Mouse (Mus musculus) brown adipose tissue, adult 24 weeks (tissue): ENCODE data around the gene Ppp1cc. TPM values are rescaled to one million over a fixed set of nuclear protein-coding genes. Genes with fewer than 3 reads are reported as not detected.
"Not testable (repeated sequence)": the region's sequence is repeated elsewhere in the genome, so short reads cannot be mapped to it uniquely, and the experiment has no call there.

ENCODE experiments used
- H3K27ac ChIP-seq: fragments of 200-500 bp; replicated peaks from 2 replicates; pipeline ENCODE4 v1.5.1; 2012; ENCODE audit warnings: low read depth, mild to moderate bottlenecking, low read length
- H3K4me1 ChIP-seq: fragments of 200-500 bp; 2 replicates; pipeline ENCODE4 v1.6.1; 2012; ENCODE audit warnings: low read length, mixed read lengths; ENCODE audit not compliant: control insufficient read depth, insufficient read depth, insufficient read length
- H3K4me3 ChIP-seq: fragments of 200-500 bp; 2 replicates; pipeline ENCODE4 v1.5.1; 2012; ENCODE audit warnings: low read depth, mild to moderate bottlenecking, low read length, moderate library complexity; ENCODE audit not compliant: insufficient read depth
- polyA plus RNA-seq: library from polyadenylated mRNA; stranded (reverse); fragments of >200 nt; gene quantifications from 2 replicates; pipeline ENCODE4 v1.2.4, GENCODE M21; 2012; ENCODE audit not compliant: missing spikeins, insufficient read depth, insufficient read length

Ppp1cc gene
- polyA plus RNA-seq, 1 experiment, result 85.4 TPM

- Histone ChIP-seq H3K4me1 (no peaks in the 10 kb centered on the region), H3K27ac (no peak overlapping the region), H3K4me3 (no peak overlapping the region)
Observed at GRCm38 (mm10) chr5:122175402-122175801, 17.3 kb downstream of the Ppp1cc start.

GRCm38 (mm10) chr5:122175961-122176360 is 17.9 kb downstream of the Ppp1cc start:
- no peaks in the 10 kb centered on the region for H3K4me1 ChIP-seq
- H3K27ac ChIP-seq, result no peak overlapping the region
- no peak overlapping the region for H3K4me3 ChIP-seq

- Histone ChIP-seq H3K4me1 (no peaks in the 10 kb centered on the region), H3K27ac (no peak overlapping the region)
Observed at GRCm38 (mm10) chr5:122176398-122176797, 18.3 kb downstream of the Ppp1cc start.

GRCm38 (mm10) chr5:122179665-122180064 is 21.6 kb downstream of the Ppp1cc start:
- no peak overlapping the region for H3K27ac ChIP-seq
- no peak overlapping the region for H3K4me3 ChIP-seq
- no peaks in the 10 kb centered on the region for H3K4me1 ChIP-seq

More at GRCm38 (mm10) chr5:122176398-122176797, 18.3 kb downstream of the Ppp1cc start:
- no peak overlapping the region for H3K4me3 ChIP-seq

GRCm38 (mm10) chr5:122184283-122184806 is 26.3 kb downstream of the Ppp1cc start:
- no peak overlapping the region for H3K4me3 ChIP-seq
- H3K4me1 ChIP-seq, result no peaks in the 10 kb centered on the region
- H3K27ac ChIP-seq, result no peak overlapping the region

GRCm38 (mm10) chr5:122184858-122185257 is 26.8 kb downstream of the Ppp1cc start:
- not testable (repeated sequence) for H3K4me3 ChIP-seq, H3K27ac ChIP-seq, H3K4me1 ChIP-seq

GRCm38 (mm10) chr5:122189115-122189514 is 31.0 kb downstream of the Ppp1cc start:
- no peak overlapping the region for H3K4me3 ChIP-seq
- no peaks in the 10 kb centered on the region for H3K4me1 ChIP-seq
- H3K27ac ChIP-seq, result no peak overlapping the region

GRCm38 (mm10) chr5:122190465-122190864 is 32.4 kb downstream of the Ppp1cc start:
- Histone ChIP-seq H3K4me3 (no peak overlapping the region), H3K27ac (no peak overlapping the region), H3K4me1 (no peaks in the 10 kb centered on the region)

- no peak overlapping the region for H3K4me3 ChIP-seq
- H3K4me1 ChIP-seq, result no peaks in the 10 kb centered on the region
- H3K27ac ChIP-seq, result no peak overlapping the region
Observed at GRCm38 (mm10) chr5:122191269-122192063, 33.4 kb downstream of the Ppp1cc start.

- Histone ChIP-seq H3K27ac (no peak overlapping the region), H3K4me1 (no peaks in the 10 kb centered on the region), H3K4me3 (no peak overlapping the region)
Observed at GRCm38 (mm10) chr5:122192347-122192746, 34.3 kb downstream of the Ppp1cc start.

- no peak overlapping the region for H3K4me3 ChIP-seq
Observed at GRCm38 (mm10) chr5:122200872-122201271, 42.8 kb downstream of the Ppp1cc start.

GRCm38 (mm10) chr5:122201904-122202303 is 43.8 kb downstream of the Ppp1cc start:
- Histone ChIP-seq H3K27ac (no peak overlapping the region), H3K4me1 (no peaks in the 10 kb centered on the region), H3K4me3 (no peak overlapping the region)

More at GRCm38 (mm10) chr5:122200872-122201271, 42.8 kb downstream of the Ppp1cc start:
- Histone ChIP-seq H3K4me1 (no peaks in the 10 kb centered on the region), H3K27ac (no peak overlapping the region)

GRCm38 (mm10) chr5:122204180-122204579 is 46.1 kb downstream of the Ppp1cc start:
- no peak overlapping the region for H3K4me3 ChIP-seq
- H3K4me1 ChIP-seq, result no peaks in the 10 kb centered on the region
- no peak overlapping the region for H3K27ac ChIP-seq

GRCm38 (mm10) chr5:122206475-122206874 is 48.4 kb downstream of the Ppp1cc start, which contains the start of gene Hvcn1:
Gene Hvcn1, plus strand, starts transcription at chr5:122206804.
- Histone ChIP-seq H3K27ac (no peak within 1 kb of the TSS), H3K4me1 (peaks cover 4% of the 10 kb centered on the region; the same call in 1 of the 2 replicates), H3K4me3 (no peak within 1 kb of the TSS)

- Histone ChIP-seq H3K4me1 (peaks cover 4% of the 10 kb centered on the region; the same call in 1 of the 2 replicates), H3K27ac (no peak overlapping the region), H3K4me3 (no peak overlapping the region)
Observed at GRCm38 (mm10) chr5:122208909-122209308, 50.8 kb downstream of the Ppp1cc start.
